Mouse (Mus musculus): ENCODE results near the gene Etv4. TPM values are rescaled to one million over a fixed set of nuclear protein-coding genes. Genes with fewer than 3 reads are reported as not detected.

The Etv4 gene
- total and polyA plus RNA-seq, 3 experiments: 0.61 TPM; not detected in 2

- Histone ChIP-seq H3K4me3 (no peak overlapping the region), H3K27ac (peak overlapping the region; percentile 76), H3K79me2 (replicated peaks; ENCODE audit: control insufficient read depth, insufficient read depth, low read length) (no peaks in the 10 kb centered on the region), H3K36me3 (ENCODE audit: control insufficient read depth, insufficient read depth, low read length) (no peaks in the 10 kb centered on the region), H3K4me1 (ENCODE audit: control insufficient read depth, insufficient read depth, low read length) (peaks cover 8% of the 10 kb centered on the region), H3K27me3 (ENCODE audit: control insufficient read depth, insufficient read depth, low read length) (no peaks in the 10 kb centered on the region), H3K9ac (ENCODE audit: low read depth, low read length) (no peak overlapping the region)
- intact Hi-C loops (cut with DNase I): loop anchor here (1.0 to 2.0 kb wide), 3 partner anchors 30 to 76 kb away; no protein-coding TSS in a partner anchor
- TF ChIP-seq EP300 (IDR thresholded peaks at IDR 0.05; ENCODE audit: insufficient read depth, low read depth, low read length) (peak; percentile 57; the same call in 1 of the 2 replicates), CTCF (IDR thresholded peaks at IDR 0.05) (peak; percentile 45), POLR2A (IDR thresholded peaks at IDR 0.05; ENCODE audit: insufficient read depth, low read depth, low read length) (no peak; the same call in 1 of the 2 replicates)
- peak; percentile 57 to 72 for DNase-seq
- 7% methylated on average over 11 of the region's 11 CpGs for WGBS
Measured at GRCm38 (mm10) chr11:101820899-101821298, 35.7 kb upstream of the Etv4 start.

GRCm38 (mm10) chr11:101819853-101820252 lies 34.7 kb upstream of the Etv4 start:
- no peaks in the 10 kb centered on the region for H3K36me3 ChIP-seq (ENCODE audit: control insufficient read depth, insufficient read depth, low read length)
- intact Hi-C loops (cut with DNase I): loop anchor here (2.0 kb wide), 1 partner anchor 31 kb away; no protein-coding TSS in a partner anchor
- H3K27ac ChIP-seq: no peak overlapping the region; the same call in 1 of the 2 replicates
- H3K27me3 ChIP-seq (ENCODE audit: control insufficient read depth, insufficient read depth, low read length): no peaks in the 10 kb centered on the region
- no peaks in the 10 kb centered on the region for H3K79me2 ChIP-seq (replicated peaks; ENCODE audit: control insufficient read depth, insufficient read depth, low read length)
- H3K4me1 ChIP-seq (ENCODE audit: control insufficient read depth, insufficient read depth, low read length): peaks cover 11% of the 10 kb centered on the region
- no peak for TF ChIP-seq EP300 (IDR thresholded peaks at IDR 0.05; ENCODE audit: insufficient read depth, low read depth, low read length)
- TF ChIP-seq CTCF (IDR thresholded peaks at IDR 0.05): peak; percentile 55
- no peak for TF ChIP-seq POLR2A (IDR thresholded peaks at IDR 0.05; ENCODE audit: insufficient read depth, low read depth, low read length)
- no peak overlapping the region for H3K4me3 ChIP-seq
- no peak overlapping the region for H3K9ac ChIP-seq (ENCODE audit: low read depth, low read length)
- no peak for DNase-seq

- H3K36me3 ChIP-seq (ENCODE audit: control insufficient read depth, insufficient read depth, low read length): no peaks in the 10 kb centered on the region
- no peak overlapping the region for H3K9ac ChIP-seq (ENCODE audit: low read depth, low read length)
- WGBS: 27% methylated on average over 22 of the region's 22 CpGs
- no peak for TF ChIP-seq EP300 (IDR thresholded peaks at IDR 0.05; ENCODE audit: insufficient read depth, low read depth, low read length)
- no peak overlapping the region for H3K4me3 ChIP-seq
- H3K27ac ChIP-seq: no peak overlapping the region
- DNase-seq: no peak
- H3K79me2 ChIP-seq (replicated peaks; ENCODE audit: control insufficient read depth, insufficient read depth, low read length): no peaks in the 10 kb centered on the region
- no peaks in the 10 kb centered on the region; the same call in 1 of the 2 replicates for H3K27me3 ChIP-seq (ENCODE audit: control insufficient read depth, insufficient read depth, low read length)
- intact Hi-C loops (cut with DNase I): no loop called here
- H3K4me1 ChIP-seq (ENCODE audit: control insufficient read depth, insufficient read depth, low read length): peaks cover 8% of the 10 kb centered on the region
Measured at GRCm38 (mm10) chr11:101815103-101816085, 30.2 kb upstream of the Etv4 start.

GRCm38 (mm10) chr11:101814375-101815102 lies 29.4 kb upstream of the Etv4 start:
- no peak overlapping the region for H3K27ac ChIP-seq
- intact Hi-C loops (cut with DNase I): loop anchor here (1.0 to 5.0 kb wide), 2 partner anchors 51 to 153 kb away; partner anchors contain the start of gene Sost
- no peaks in the 10 kb centered on the region for H3K79me2 ChIP-seq (replicated peaks; ENCODE audit: control insufficient read depth, insufficient read depth, low read length)
- H3K9ac ChIP-seq (ENCODE audit: low read depth, low read length): peak overlapping the region; percentile 53
- H3K4me3 ChIP-seq: no peak overlapping the region
- DNase-seq: peak; percentile 78 to 88
- WGBS: 26% methylated on average over 23 of the region's 23 CpGs
- H3K4me1 ChIP-seq (ENCODE audit: control insufficient read depth, insufficient read depth, low read length): peaks cover 5% of the 10 kb centered on the region
- H3K36me3 ChIP-seq (ENCODE audit: control insufficient read depth, insufficient read depth, low read length): no peaks in the 10 kb centered on the region
- TF ChIP-seq POLR2A (IDR thresholded peaks at IDR 0.05; ENCODE audit: insufficient read depth, low read depth, low read length) (no peak), EP300 (IDR thresholded peaks at IDR 0.05; ENCODE audit: insufficient read depth, low read depth, low read length) (no peak), CTCF (IDR thresholded peaks at IDR 0.05) (no peak; the same call in 1 of the 2 replicates)
- no peaks in the 10 kb centered on the region; the same call in 1 of the 2 replicates for H3K27me3 ChIP-seq (ENCODE audit: control insufficient read depth, insufficient read depth, low read length)

GRCm38 (mm10) chr11:101813259-101813658 lies 28.1 kb upstream of the Etv4 start:
- intact Hi-C loops (cut with DNase I): loop anchor here (1.0 to 5.0 kb wide), 3 partner anchors 92 to 154 kb away; partner anchors contain the start of gene Sost

More at GRCm38 (mm10) chr11:101813259-101813658, 28.1 kb upstream of the Etv4 start:
- H3K4me3 ChIP-seq: no peak overlapping the region
- no peak overlapping the region for H3K9ac ChIP-seq (ENCODE audit: low read depth, low read length)
- DNase-seq: peak; percentile 75 to 87
- no peak overlapping the region for H3K27ac ChIP-seq
- TF ChIP-seq CTCF (IDR thresholded peaks at IDR 0.05) (0 out of 2 replicates have a peak, but pooled peaks have one; percentile 99), POLR2A (IDR thresholded peaks at IDR 0.05; ENCODE audit: insufficient read depth, low read depth, low read length) (no peak), EP300 (IDR thresholded peaks at IDR 0.05; ENCODE audit: insufficient read depth, low read depth, low read length) (peak; percentile 95)
- H3K36me3 ChIP-seq (ENCODE audit: control insufficient read depth, insufficient read depth, low read length): no peaks in the 10 kb centered on the region
- 3% methylated on average over 7 of the region's 7 CpGs for whole genome bisulfite sequencing
- H3K79me2 ChIP-seq (replicated peaks; ENCODE audit: control insufficient read depth, insufficient read depth, low read length): no peaks in the 10 kb centered on the region
- no peaks in the 10 kb centered on the region; the same call in 1 of the 2 replicates for H3K27me3 ChIP-seq (ENCODE audit: control insufficient read depth, insufficient read depth, low read length)
- H3K4me1 ChIP-seq (ENCODE audit: control insufficient read depth, insufficient read depth, low read length): peaks cover 5% of the 10 kb centered on the region

Data from heart, adult 2 months (tissue).